Mouse (Mus musculus): ENCODE data around the gene Gadd45a. TPM values are rescaled to one million over a fixed set of nuclear protein-coding genes. Genes with fewer than 3 reads are reported as not detected.
A peak's percentile ranks its signal among the peaks of the same experiment; 100 is the strongest.

Gadd45a gene
- polyA plus RNA-seq, 1 experiment from 2014 or later, result 17.7 TPM

DNA sequence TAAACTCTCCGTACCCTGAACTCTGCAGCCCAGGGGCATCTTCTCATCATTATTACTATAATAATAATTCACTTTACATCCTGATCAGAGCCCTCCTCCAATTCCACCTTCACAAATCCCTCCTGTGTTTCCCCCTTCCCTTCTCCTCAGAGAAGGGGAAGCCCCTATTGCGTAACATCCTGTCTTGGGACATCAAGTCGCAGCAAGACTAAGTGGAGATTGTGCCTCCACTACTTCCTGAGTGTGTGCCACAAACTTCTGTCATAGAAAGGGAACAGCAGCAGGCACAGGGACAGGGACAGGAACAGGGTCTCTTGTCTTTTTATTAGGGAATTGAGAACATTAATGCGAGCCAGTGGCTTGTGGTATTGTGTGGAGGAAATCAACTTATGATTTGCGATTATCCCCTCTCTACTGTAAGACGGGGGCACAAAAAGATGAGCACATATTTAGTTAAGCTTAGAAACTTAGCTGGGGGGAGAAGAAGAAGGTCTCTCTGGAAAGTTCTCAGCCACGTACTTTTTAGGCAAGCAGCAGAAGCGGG lies 32.0 kb upstream of the Gadd45a start:
- no peak for ATAC-seq (replicated peaks)
- no peaks in the 10 kb centered on the region for H3K9me3 ChIP-seq
- H3K27ac ChIP-seq, result no peak overlapping the region
- no peak overlapping the region for H3K4me3 ChIP-seq
- H3K4me2 ChIP-seq, result no peak overlapping the region
- H3K9ac ChIP-seq, result no peak overlapping the region
- no peaks in the 10 kb centered on the region for H3K27me3 ChIP-seq (replicated peaks)
- H3K4me1 ChIP-seq, result no peaks in the 10 kb centered on the region
- H3K36me3 ChIP-seq (replicated peaks), result no peaks in the 10 kb centered on the region
- WGBS, result 89% methylated on average over 8 of the region's 8 CpGs

DNA sequence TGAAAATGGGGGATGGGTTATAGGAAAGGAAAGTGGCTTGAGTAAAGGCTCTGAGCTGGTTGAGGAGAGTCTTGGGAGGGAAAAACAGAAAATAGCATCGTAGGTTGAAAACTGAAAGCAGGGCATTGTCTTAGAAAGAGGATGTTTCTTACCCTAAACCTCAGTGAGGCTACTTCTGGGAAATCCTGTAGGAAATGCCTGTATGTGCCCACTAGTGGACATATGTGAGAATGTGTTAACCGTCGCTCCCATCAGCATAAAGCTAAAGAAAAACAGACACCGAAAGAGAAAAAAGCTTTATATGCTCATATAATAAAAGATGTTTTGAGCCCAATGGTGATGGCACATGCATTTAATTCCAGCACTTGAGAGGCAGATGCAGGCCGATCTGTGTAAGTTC lies 22.8 kb upstream of the Gadd45a start:
- Histone ChIP-seq H3K27me3 (replicated peaks) (no peaks in the 10 kb centered on the region), H3K4me1 (no peaks in the 10 kb centered on the region), H3K4me2 (no peak overlapping the region), H3K9ac (no peak overlapping the region), H3K9me3 (no peaks in the 10 kb centered on the region), H3K4me3 (no peak overlapping the region), H3K36me3 (replicated peaks) (no peaks in the 10 kb centered on the region), H3K27ac (no peak overlapping the region)
- 87% methylated on average over 5 of the region's 5 CpGs for WGBS
- no peak for ATAC-seq (replicated peaks)

DNA sequence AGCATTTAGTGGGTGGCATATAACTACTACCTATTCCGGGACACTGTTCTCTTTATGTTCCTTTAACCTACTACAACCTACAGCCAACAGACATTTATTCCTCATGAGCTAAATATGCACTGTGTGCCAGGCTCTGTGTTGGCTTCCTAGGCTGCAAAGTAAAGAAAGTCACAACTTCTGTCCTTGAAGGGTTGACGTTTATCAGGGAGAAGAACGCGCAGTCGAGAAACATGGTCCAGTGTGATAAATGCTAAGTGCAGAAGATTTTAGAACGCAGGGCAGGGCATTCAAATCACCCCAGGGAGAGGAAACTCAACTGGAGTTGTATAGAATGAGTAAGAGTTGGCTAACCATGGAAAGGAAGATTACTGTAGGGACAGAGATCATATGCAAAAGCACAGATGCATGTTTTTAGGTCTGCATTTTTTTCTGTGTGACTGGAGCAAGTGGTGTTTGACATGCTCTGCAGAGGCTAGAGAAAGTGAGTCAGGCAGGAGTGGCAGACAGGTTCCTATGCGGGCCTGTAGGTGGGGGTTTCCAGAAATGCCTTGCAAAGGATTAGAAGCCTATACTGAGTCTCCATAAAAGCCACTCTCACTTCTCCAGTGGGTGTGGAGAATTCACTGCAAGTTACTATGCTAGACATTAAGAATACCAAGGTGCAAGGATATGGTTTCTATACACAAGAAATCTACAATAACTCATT lies 20.9 kb upstream of the Gadd45a start:
- Histone ChIP-seq H3K27ac (no peak overlapping the region), H3K4me2 (no peak overlapping the region), H3K9ac (no peak overlapping the region), H3K36me3 (replicated peaks) (no peaks in the 10 kb centered on the region), H3K27me3 (replicated peaks) (no peaks in the 10 kb centered on the region), H3K4me1 (no peaks in the 10 kb centered on the region), H3K4me3 (no peak overlapping the region), H3K9me3 (no peaks in the 10 kb centered on the region)
- WGBS, result 91% methylated on average over 7 of the region's 7 CpGs
- no peak for ATAC-seq (replicated peaks)

DNA sequence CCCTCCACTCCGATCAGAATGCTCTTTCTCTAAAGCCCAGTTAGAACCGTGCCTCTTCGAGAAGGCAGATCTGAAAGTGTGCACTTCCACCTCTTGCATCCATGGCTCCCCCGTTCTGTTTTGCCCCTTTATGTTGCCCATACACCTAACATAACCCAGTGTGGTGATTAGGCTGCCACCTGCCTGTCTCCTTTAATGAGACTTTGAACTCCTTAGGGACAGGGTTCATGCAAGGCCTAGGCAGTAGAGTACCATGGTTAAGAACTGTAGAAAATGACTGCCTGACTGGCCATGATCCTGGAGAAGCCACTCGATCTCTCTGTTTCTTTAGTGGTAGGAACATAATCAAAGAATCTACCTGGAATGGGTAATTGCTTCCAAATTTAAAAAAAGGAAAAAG lies 20.3 kb upstream of the Gadd45a start:
- H3K36me3 ChIP-seq (replicated peaks), result no peaks in the 10 kb centered on the region
- H3K27me3 ChIP-seq (replicated peaks), result no peaks in the 10 kb centered on the region
- H3K4me1 ChIP-seq, result no peaks in the 10 kb centered on the region
- no peak for ATAC-seq (replicated peaks)
- H3K9ac ChIP-seq, result no peak overlapping the region
- no peak overlapping the region for H3K4me3 ChIP-seq
- WGBS, result 89% methylated on average over 5 of the region's 5 CpGs
- no peak overlapping the region for H3K4me2 ChIP-seq
- H3K27ac ChIP-seq, result no peak overlapping the region
- no peaks in the 10 kb centered on the region for H3K9me3 ChIP-seq

DNA sequence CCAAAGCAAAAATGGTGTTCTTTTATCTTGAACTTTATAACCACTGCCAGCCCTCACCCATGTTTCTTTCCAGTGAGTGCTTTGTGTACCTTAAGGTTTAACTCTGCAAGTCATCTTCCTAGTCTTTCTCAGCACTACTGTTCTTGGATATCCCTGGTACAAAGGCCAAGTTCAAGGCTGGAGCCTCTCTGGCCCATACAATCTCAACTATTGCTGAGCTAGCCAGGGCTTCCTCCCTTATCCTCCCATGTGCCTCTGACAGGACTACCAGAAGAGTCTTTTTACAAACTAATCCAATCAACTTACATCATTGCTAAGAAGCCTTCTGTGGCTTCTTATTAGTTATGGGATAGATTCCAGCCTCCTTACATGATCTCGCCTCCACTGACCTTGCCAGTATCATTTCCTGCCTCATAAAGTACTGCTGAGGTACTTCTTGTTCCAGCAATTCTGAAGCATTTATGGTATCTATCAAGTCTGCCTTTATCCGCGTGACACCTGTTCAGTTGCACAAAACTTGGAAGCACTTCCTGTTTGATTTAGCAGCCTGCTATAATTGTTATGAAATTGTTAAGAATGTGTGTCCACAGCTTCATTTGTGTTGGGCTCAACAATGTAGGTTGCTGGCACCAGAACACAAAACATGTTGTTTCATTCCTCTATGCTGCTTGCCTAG lies 19.8 kb upstream of the Gadd45a start:
- H3K4me3 ChIP-seq, result no peak overlapping the region
- H3K9me3 ChIP-seq, result no peaks in the 10 kb centered on the region
- no peak for ATAC-seq (replicated peaks)
- no peak overlapping the region for H3K4me2 ChIP-seq
- H3K4me1 ChIP-seq, result no peaks in the 10 kb centered on the region
- no peak overlapping the region for H3K9ac ChIP-seq
- H3K27ac ChIP-seq, result no peak overlapping the region
- WGBS, result 74% methylated on average over 3 of the region's 3 CpGs
- no peaks in the 10 kb centered on the region for H3K36me3 ChIP-seq (replicated peaks)
- no peaks in the 10 kb centered on the region for H3K27me3 ChIP-seq (replicated peaks)

DNA sequence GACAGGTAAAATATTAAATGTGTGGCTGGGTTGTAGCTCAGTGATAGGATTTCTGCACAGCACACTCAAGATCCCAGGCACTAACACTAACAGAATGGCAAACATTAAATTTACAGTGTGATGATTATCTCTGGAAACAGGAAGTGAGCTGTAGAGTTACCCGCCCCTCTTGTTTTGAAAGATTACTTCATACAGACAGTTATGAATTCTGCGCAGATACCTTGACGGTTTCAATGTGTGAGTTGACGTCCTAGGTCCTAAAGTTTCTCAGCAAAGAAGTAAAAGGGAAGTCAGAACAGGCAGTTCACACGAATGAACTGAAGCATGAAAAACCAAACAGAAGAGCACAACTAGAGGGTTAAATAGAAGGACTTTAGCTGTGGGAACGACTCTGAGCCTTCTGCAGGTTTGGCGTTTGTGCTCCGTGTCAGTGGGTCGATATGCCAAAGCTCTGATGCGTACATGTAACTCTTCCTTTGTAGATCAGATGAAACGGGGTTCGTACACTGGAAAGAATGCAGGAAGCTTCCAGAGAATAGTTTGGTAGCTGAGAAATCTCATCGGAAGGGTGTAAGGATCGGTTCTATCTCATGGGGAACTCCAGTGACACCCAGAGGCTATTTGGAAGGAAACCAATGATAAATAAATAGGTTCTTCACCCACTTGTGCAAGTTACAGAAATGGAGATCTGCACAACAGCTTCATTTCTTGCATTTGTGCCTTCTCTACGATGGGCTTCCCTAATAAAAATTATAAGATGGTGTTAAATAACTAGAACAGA lies 19.0 kb upstream of the Gadd45a start:
- no peak for ATAC-seq (replicated peaks)
- Histone ChIP-seq H3K27me3 (replicated peaks) (no peaks in the 10 kb centered on the region), H3K4me2 (no peak overlapping the region), H3K9me3 (no peaks in the 10 kb centered on the region), H3K36me3 (replicated peaks) (no peaks in the 10 kb centered on the region), H3K4me3 (no peak overlapping the region), H3K27ac (no peak overlapping the region), H3K4me1 (no peaks in the 10 kb centered on the region), H3K9ac (no peak overlapping the region)
- 80% methylated on average over 15 of the region's 15 CpGs for WGBS

DNA sequence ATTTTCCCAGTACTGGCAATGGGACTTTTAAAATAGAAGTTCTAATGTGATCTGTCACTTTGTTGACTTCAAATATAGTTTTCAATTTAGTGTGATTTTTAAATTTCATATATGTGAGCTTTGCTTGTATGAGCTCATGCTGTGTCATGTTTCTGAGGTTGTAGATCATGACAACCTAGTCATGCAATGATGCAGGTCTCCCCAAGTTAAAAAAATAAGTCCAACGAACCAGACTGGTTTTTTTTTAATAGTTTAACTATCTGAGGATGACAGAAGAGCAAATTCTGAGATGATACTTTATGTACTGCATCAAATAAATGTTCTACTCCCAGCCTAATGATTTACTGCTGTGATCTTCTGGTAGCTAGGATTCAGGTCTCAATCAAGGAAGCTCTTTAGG lies 12.8 kb upstream of the Gadd45a start:
- 65% methylated on average over 1 of the region's 1 CpGs for WGBS
- Histone ChIP-seq H3K9me3 (no peaks in the 10 kb centered on the region), H3K4me2 (no peak overlapping the region), H3K4me1 (no peaks in the 10 kb centered on the region; the same call in 1 of the 2 replicates), H3K27ac (no peak overlapping the region), H3K9ac (no peak overlapping the region), H3K27me3 (replicated peaks) (no peaks in the 10 kb centered on the region), H3K36me3 (replicated peaks) (no peaks in the 10 kb centered on the region), H3K4me3 (no peak overlapping the region)
- ATAC-seq (replicated peaks), result no peak

DNA sequence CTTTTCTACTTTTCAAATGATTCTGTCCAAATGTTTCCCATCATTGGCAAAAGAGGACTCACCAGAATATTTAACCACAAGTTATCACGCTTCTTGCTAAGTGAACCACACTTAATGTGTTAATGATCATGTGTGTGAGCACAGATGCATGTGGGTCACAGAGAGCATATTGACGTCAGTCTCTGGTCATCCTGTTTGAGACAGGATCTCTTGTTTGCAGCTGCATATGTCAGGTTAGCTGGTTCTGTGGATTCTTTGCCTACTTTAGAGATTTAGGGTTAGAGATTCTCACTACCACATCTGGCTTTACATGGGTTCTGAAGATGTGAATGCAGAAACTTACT lies 12.4 kb upstream of the Gadd45a start:
- H3K27ac ChIP-seq, result no peak overlapping the region
- ATAC-seq (replicated peaks), result no peak
- no peaks in the 10 kb centered on the region for H3K36me3 ChIP-seq (replicated peaks)
- no peaks in the 10 kb centered on the region for H3K9me3 ChIP-seq
- H3K27me3 ChIP-seq (replicated peaks), result no peaks in the 10 kb centered on the region
- H3K4me2 ChIP-seq, result no peak overlapping the region
- no peak overlapping the region for H3K4me3 ChIP-seq
- H3K9ac ChIP-seq, result no peak overlapping the region
- H3K4me1 ChIP-seq, result no peaks in the 10 kb centered on the region; the same call in 1 of the 2 replicates
- 51% methylated on average over 2 of the region's 2 CpGs for WGBS

DNA sequence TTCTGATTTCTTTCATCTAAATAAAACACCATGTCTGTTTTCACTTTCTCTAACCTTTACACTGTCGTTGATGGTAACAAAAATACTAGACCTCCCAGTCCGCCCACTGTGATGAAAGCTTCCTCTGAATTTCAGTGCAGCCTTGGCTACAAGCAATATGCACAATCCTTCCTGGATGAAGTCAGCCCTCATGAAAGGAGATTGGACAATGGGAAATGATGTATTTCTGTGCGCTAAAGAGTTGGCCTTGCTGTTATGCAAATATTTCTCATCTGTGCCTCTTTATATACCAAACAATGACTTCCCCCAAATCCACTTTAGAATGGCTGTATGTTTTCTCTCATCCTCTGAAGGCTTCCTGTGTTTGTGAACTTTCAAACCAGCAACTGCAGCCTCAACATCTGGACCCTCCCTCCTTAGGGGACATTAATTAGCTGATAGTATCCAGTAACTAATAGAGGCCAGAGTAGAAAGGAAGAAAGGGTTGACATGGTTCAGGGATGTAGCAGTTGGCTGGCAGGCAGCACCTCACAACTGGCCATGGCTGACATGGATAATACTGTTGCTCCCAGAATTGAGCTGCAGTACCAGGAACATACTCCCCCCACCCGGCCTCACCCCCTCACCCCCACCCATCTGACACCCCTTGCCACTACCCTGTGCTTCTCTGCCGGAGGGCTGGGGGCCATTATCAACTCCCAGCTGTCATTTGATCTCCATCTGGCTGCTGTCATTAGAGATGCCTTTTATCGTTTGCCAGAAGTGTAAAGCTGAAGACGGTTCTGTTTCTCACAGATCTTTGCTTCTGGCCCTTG lies 11.8 kb upstream of the Gadd45a start:
- no peak overlapping the region for H3K4me3 ChIP-seq
- H3K9ac ChIP-seq, result no peak overlapping the region
- ATAC-seq (replicated peaks), result peak; percentile 70
- WGBS, result 32% methylated on average over 7 of the region's 7 CpGs
- H3K4me1 ChIP-seq, result no peaks in the 10 kb centered on the region; the same call in 1 of the 2 replicates
- no peaks in the 10 kb centered on the region for H3K36me3 ChIP-seq (replicated peaks)
- H3K27ac ChIP-seq, result no peak overlapping the region
- no peak overlapping the region for H3K4me2 ChIP-seq
- no peaks in the 10 kb centered on the region for H3K27me3 ChIP-seq (replicated peaks)
- no peaks in the 10 kb centered on the region for H3K9me3 ChIP-seq

DNA sequence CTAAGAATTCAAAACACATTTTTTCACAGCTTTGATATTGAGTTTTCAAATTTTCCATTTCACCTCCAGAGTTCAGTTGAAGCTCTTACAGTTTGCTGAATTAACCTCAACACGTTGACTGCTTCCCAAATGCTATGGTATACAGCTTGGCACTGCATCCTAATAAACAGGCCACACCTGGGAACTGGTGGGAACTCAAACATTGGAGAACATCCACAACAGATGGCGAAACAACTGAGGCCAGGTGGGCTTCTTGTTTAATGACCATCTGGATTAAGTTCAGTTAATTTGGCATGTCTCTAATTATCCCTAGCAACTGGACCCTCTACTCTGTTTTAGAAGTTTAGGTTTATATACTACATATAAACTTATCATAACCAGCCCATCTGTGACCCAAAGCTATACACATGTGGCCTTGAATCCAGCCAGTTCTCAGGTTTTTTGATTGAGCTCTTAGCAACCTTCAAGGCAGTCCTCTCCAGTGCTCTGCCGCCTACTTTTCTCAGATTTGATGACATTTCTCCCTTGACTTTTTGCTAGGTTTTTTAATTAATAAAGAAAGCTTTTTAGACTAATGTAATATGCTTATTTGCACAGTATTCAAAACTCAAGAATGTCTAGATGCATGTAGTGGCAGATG lies 10.9 kb upstream of the Gadd45a start:
- Histone ChIP-seq H3K36me3 (replicated peaks) (no peaks in the 10 kb centered on the region), H3K27ac (no peak overlapping the region), H3K27me3 (replicated peaks) (no peaks in the 10 kb centered on the region), H3K4me3 (no peak overlapping the region), H3K9me3 (no peaks in the 10 kb centered on the region), H3K9ac (no peak overlapping the region), H3K4me1 (no peaks in the 10 kb centered on the region; the same call in 1 of the 2 replicates), H3K4me2 (no peak overlapping the region)
- WGBS, result 77% methylated on average over 3 of the region's 3 CpGs
- ATAC-seq (replicated peaks), result 0 out of 2 replicates have a peak, but pooled peaks have one; percentile 30

DNA sequence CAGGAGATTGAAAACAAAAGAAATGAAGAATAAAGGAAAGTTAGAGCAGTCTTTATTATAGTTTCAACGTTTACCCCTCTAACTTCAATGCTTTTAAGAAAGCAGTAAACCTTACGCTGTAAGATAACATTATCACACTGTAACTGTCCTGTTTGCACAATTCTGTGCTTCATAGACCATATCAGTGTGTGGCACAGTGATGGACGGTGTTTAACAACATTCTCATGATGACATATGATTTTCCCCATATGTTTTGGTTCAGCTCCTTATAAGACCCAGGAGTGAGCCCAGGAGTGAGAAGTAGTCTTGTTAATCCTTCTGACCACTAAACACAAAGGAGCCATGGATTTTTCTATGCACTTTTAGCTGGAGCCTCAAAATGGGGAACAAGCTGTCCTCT lies 9.7 kb upstream of the Gadd45a start:
- Histone ChIP-seq H3K4me3 (no peak overlapping the region), H3K4me2 (no peak overlapping the region), H3K9ac (no peak overlapping the region), H3K4me1 (no peaks in the 10 kb centered on the region; the same call in 1 of the 2 replicates), H3K36me3 (replicated peaks) (no peaks in the 10 kb centered on the region), H3K9me3 (no peaks in the 10 kb centered on the region), H3K27ac (no peak overlapping the region), H3K27me3 (replicated peaks) (no peaks in the 10 kb centered on the region)
- ATAC-seq (replicated peaks), result no peak
- WGBS, result 86% methylated on average over 3 of the region's 3 CpGs

Data from midbrain, embryonic 15.5 days (tissue).